Mouse (Mus musculus) erythroblast, adult 5-6 weeks (primary cell): ENCODE measurements around the gene Ttc9b. TPM values are rescaled to one million over a fixed set of nuclear protein-coding genes. Genes with fewer than 3 reads are reported as not detected.
"Not testable (repeated sequence)": the region's sequence is repeated elsewhere in the genome, so short reads cannot be mapped to it uniquely, and the experiment has no call there.

Source experiments
- ATAC-seq: replicated peaks from 2 replicates; pipeline ENCODE4 v1.8.0; 2016; ENCODE audit warnings: moderate number of reproducible peaks, mild to moderate bottlenecking, moderate TSS enrichment, inconsistent platforms; ENCODE audit not compliant: poor library complexity, low FRiP score, severe bottlenecking
- total RNA-seq, 2 experiments: library from RNA; stranded (forward) in 1 of 2; stranded (reverse) in 1 of 2; fragments of 150-400 nt in 1 of 2; fragments of 200-764, 138-1000 nt in 1 of 2; gene quantifications; 2 replicates each; pipeline versions ENCODE4 v1.2.3 to v1.2.4; 2015 to 2017; ENCODE audit warnings: low replicate concordance in 2 of 2

Gene Ttc9b
- total RNA-seq (2015; ENCODE audit: low replicate concordance): not detected in 2 replicates
- total RNA-seq (2017; ENCODE audit: low replicate concordance): not detected in 2 replicates

DNA sequence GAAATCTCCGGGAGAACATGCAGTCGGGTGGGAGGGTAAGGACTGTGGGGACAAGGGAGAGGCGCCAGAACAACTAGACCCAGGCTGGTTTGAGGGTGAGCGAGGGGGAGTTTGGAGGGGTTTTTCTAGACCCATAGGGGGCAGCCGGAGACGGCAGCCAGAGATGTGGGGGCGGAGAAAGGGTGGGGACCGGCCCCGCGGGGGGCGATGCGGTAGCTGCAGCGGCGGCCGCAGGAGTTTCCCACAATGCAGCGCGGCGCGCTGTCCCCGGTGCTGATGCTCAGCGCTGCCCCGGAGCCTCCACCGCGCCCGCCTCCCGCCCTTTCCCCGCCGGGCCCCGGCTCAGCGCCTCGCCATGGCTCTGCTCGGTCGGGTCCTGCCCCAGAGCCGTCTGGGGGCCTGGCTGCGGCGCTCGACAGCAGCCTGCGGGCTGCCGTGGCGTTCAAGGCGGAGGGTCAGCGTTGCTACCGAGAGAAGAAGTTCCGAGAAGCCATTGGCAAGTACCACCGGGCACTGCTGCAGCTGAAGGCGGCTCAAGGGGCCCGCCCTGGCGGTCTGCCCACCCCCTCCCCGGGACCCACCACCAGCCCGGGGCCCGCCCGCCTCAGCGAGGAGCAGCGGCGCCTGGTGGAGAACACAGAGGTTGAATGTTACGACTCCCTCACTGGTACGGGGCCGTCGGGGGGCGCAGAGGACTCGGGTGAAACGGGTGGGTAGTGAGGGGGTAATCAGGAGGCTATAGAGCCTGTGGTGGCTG lies at the start of gene Ttc9b:
Gene Ttc9b (plus strand): TSS at position 235 of the 757 bp plus-strand sequence.
- ATAC-seq: no peak

DNA sequence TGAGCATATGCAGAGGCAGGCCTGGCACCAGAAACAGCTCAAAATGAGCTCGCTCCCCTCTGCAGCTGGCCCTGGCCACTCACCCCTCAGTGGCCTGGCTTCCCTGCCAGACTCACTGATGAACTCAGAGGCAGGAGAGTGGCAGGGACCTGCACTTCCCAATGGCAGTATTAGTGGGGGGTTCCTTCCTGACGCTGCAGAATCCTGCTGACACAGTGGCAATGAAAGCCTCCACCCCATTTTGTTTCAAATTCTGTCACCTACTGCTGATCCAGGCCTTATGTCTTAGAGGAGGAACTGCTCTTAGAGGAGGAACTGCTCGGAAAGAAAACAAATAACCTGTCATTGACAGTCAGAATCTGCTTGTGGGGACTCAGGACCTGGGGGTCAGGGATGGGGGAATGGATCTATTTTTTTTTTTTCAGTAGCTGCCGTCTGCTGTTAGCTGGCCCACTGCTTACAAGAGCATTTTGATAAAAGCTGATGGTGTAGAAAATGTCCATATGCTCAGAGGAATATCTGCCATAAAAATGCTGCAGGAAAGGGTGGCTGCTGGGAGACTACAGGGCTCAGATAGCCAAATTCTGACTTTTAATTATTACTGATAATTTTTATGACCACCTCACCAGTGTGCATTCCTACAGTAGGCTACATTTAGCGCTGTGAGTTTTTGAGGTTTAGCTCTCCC lies 48.9 kb upstream of the Ttc9b start:
- ATAC-seq: no peak

DNA sequence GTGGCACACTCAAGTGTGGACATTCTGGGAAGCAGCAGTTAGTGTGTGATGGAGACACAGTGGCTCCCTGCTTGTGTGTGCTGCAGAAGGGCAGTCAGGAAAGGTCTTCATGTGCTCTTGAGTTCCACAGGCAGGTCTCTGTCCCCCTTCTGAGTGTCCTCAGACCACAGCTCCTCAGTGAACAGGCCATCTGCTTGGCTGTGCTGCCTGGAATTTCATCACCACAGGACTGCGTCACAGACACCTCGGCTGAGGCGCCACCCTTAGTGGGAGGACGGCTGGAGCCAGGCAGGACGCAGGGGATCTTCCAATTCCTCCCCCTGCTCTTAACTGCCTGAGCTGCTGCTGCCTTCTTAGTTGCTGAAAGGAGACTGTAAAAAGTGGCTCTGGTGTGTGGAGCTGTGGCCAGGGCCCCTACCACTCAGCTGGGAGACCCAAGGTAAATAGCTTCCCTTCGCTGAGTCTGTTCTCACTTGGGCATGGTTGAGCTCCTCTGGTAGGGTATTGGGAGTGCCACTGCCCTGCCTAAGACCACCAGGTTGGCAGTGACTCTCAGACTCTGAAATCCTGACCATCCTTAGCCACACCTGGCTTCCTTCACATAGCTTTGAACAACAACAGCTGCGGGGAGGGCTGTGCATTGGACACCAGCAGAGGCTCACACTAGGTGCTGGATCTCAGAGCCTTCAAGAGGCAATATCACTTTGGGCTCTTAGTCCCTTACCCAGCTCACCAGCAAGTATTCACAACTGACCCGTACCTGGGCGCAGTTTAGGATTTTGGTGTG lies 48.0 kb upstream of the Ttc9b start:
- no peak for ATAC-seq

DNA sequence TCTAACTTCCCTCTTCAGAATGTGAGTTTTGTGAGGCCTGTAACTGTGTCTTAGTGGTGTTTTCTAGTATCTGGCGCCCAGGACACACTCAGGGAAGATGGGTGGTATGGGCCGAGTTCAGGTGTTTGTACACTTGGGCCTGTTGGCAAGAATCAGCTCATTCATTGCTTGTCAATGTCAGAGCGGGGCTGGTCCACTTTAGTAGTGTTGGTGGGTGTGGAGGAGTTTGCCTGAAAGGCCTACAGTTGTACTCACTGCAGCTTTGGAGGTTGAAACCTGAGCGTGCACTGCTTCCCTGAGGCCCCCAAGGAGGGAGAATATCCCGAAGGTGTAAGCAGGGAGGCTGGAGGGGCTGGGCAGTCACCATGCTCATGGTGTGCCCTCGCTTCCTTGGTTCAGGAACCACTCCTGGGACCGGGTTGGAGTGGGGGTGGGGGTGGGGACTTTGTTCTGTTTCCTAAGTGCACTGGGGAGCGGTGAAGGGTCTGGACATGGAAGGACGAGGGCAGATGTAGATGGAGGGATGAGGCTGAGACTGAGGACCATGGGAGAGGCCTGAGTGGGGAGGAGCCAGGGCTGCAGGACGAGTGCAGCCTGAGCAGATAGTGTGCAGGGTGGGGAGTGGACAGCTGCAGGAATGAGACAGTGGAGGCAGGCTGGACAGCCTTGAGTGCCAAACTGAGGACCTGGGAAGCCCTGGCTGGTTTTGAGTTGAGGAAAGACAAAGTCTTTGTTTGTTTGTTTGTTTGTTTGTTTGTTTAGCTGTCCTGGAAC lies 47.0 kb upstream of the Ttc9b start:
- ATAC-seq: no peak; the same call in 1 of the 2 replicates

DNA sequence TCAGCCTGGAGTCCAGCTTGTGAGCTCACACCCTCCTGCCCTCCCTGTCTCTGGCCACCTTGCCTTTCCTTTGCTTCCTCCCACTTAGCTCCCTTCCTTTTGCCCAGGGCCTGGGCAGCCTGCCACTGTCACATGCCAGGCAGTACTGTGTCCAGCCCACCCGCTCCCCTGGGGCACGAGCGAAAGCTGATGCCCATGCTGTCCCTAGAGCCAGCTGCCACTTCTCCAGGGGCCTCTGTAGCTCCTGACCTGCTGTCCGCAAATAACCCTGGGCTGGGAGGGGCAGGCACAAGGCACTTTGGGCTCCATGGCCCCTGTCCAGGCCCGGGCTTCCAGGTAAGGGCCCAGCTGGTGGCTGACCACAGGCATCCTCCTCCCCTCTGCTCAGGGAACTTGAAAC lies 46.1 kb upstream of the Ttc9b start:
- no peak for ATAC-seq

DNA sequence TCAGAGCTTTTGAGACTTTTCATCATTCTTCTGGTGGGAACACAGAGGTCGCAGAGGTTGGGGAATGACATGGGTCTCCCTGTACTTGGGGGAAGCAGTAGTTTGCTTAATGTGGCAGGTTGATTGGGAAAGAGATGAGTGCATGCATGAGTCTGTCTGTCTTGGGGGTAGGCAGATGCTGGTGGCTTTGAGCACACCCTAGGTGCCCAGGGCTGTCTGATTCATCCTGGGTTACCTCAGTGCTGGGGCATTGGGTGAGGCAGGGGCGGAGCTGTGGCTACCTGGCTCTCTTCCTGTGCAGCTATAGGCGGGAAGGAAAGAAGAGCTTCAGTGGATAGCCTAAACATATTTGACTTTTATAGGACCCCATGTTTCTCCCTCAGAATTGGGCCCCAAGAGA lies 45.6 kb upstream of the Ttc9b start:
- no peak for ATAC-seq

DNA sequence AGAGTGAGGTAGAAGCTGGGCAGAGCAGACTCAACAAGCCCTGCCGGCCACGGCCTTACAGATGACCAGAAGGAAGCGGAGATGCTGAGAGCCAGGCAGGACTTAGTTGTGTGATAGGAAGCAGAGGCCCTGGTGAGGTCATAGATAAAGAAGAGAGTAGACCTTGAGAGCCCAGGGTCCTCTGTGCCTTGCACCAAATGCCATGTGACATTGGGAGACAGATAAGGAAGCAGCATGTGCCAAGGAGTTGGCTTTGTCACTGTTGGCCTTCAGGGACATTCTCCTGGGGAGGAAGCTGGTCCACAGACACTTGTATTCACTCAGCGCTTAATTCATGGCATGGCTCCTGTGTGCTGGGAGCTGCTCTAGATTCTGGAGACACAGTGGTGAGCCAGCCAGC lies 44.4 kb upstream of the Ttc9b start:
- no peak for ATAC-seq

DNA sequence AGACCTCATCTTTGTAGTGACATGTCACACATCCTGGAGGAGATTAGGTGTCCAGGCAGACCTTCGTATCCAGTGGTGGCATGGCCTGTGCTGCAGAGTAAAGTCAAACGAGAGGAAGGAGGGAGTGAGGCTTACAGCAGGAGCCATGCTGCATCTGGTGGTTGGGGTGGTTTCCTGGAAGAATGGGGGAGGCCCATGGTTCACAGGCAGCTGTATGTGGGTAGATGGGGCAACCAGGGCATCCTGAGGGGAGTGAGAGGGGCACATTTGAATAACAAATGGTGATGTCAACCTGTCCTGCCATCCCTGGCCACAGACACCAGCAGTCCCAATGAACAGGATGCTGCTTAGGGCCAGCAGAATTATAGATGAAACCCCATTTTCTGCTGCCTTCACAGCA lies 44.0 kb upstream of the Ttc9b start:
- ATAC-seq: no peak

DNA sequence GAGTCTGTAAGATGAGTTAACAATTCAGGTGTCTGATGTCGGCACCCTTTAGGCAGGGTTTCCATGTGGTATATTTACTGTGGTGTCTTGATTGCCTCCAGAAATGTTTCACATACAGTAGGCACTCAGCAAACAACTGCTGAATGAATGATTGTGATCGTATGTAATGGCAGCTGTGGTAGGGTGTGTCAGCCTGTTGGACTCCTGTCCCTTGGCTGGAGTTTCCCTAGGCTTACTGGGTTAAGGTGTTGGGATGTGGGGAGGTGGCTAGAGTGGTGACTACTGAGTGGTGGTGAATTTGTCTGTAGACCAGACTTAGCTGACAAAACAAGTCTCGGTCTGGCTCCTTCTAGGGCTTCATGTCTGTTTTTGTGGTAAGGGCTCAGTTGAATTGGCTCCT lies 43.3 kb upstream of the Ttc9b start:
- ATAC-seq: no peak

DNA sequence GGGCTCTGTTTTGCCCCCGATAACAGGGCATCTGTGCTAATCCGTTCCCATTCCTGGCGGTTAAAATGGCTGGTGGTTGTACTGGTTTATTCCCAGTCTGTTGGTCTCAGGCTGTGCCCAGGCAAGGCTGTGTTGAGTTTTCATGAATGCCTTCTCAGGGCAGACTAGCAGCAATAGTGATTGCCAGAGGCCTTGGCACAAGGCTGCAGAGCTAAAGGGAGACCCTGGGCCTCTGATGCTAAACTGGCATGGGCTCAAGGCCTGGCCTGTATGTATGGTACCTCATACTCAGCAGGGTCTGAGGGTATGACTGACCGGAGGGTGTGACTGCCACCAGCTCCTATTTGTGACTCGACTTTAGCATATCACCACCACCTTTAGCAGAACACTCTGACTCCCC lies 42.8 kb upstream of the Ttc9b start:
- no peak for ATAC-seq

DNA sequence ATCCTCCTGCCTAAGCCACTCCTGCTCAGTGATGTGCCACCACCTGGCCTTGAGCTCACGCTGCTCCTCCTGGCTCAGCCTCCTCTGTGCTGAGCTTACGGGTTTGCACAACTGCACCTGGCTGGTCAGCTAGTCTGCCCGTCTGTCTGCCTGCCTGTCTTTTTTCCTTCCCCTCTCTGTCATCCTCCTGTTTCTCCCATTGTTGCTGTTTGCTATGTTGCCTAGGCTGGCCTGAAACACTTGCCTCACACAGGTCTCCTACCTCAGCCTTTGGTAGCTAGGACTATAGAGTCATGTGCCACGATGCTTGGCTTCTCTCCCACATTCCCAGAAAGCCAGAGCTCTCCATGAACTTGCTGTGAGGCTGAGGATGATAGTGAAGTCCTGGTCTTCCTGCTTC lies 40.8 kb upstream of the Ttc9b start:
- ATAC-seq: no peak

DNA sequence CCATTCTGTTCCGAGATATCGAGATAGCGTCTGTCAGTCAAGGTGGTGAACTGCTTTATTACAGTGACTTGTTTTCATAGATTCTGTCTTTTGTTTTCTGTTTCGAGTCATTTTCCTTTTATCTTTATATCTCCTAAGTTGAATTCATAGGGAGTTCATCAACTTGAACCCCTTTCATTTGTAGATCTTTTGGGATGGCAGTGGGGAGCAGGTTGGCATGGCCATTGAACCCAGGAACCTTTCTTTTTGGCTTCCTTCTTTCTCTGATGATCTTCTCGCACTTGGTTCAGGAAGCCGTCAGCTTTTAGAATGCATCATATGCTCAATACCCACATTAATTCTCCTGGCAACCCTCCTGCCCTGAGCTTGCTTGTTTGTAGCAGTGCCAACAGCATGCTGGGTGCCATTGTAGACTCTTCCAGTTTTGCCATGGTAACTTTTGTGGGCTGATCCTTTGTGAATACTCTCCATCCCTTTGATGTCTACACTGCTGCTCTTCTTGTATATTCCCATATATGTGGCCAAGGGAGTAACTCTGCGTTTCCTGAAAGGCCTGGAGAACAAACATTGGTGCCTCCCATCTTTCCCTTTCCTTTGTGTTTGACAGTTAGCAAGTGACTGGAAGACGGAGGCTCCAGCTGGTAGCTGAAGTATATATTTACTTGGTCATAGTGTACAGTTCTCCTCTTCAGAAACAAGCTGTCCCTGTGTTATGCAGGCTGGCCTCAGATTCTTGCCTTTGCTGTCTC lies 39.8 kb upstream of the Ttc9b start:
- ATAC-seq: no peak

DNA sequence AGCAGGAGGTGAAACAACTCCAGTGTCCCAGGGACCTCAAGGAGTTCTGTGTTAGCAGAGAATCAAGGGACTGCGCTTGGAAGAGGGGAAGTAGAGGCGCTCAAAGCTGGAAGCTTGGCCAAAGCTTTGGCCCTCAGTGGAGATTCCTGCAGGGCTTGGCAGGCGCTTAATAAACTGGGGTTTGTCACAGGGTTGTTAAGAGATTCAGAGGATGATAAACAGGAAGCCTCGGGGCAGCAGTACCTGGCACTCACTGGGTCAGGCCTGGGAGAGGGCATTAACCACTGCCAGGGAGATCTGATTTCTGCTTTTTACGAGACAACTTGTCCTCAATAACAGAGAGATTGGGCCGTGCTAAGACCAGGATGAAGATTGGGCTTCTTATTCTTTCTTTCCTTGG lies 32.7 kb upstream of the Ttc9b start:
- ATAC-seq: no peak

DNA sequence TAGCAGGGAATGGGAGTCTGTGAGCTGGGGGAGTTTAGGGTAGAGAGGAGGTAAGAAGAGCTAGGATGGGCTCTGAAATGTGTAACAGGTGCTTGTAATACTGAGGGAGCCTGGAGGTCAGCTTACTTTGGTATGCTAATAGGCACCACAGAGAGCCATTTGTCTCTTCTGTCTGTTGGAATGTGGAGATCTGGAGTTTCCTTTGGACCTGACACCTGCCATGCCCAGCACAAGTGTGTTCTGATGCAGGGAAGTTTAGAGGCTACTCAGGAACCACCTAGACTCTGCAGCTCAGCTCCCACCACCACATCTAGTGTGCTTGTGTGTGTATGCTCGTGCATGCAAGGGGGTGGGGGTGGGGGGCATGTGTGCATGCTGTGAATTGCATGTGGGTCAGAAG lies 31.5 kb upstream of the Ttc9b start:
- no peak for ATAC-seq

DNA sequence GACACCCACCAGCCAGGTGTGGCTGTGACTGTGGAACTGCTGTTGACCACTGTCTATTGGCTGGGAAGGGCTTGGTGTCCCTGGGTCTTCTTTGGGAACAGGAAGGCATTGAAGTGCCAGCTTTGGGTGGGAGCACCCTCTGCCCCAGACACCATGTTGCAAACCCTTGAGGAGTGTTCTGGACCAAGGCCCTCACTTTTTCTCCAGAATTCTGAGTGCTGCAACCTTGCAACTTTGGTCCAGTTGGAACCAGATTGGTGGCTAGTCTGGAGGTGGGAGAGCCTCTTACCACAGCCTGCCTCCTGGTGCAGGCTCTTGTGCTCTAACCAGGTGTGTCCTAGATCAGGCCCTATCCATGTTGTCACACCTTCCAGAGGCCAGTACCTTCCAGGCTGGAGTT lies 28.7 kb upstream of the Ttc9b start:
- no peak for ATAC-seq

DNA sequence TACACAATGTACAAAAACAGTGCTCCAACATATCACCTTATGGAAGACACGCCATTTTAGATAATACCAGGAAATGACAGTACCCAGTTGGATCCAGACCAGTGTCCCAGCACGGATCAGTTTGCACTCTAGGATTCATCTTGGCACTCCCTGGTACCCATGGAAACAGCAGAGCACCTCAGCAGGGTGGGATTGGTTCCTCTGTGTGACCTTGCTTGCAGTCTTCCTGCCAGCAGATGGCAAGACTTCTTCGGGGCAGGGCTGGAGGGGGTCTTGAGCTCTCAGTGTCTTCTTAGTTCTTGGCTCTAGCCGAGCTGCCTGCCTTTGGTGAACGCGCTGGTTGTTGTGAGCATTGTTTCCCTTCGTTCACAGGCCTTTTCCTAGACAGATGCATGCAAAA lies 26.0 kb upstream of the Ttc9b start:
- no peak for ATAC-seq

DNA sequence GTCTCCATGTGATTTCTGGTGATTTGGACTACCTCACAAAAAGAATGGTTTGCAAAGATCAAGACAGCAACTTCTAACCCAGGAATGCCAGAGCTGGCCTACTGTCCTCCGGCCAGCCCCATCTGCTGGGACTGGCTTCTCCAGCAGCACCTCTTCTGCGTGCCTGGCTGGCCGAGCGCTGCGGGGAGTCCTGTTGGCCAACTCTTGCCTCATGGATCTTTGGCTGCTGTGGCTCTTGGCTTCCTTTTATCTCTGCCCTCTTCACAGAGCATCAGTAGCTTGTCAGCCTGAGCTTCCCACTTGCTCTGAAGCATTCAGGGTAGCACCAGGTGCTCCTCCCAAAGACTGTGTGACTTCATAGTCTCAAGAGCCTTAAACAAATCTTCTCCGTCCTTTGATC lies 25.5 kb upstream of the Ttc9b start:
- ATAC-seq: no peak

DNA sequence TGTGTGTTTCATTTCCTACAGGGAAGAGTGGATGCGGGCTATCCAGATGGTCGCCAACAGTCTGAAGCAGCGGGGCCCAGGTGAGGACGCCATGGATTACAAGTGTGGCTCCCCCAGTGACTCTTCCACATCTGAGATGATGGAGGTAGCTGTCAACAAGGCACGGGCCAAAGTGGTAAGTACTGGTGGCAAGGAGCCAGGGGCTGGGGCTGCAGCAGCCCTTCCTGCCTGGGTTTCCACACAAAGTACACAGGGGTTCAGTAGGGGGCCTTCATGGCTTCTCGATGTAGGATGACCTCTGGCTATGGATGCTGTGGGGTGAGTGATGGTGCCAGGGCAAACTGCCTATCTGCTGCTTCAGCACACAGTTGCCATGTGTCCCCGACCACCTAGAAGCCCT lies 24.9 kb upstream of the Ttc9b start:
- not testable (repeated sequence) for ATAC-seq

DNA sequence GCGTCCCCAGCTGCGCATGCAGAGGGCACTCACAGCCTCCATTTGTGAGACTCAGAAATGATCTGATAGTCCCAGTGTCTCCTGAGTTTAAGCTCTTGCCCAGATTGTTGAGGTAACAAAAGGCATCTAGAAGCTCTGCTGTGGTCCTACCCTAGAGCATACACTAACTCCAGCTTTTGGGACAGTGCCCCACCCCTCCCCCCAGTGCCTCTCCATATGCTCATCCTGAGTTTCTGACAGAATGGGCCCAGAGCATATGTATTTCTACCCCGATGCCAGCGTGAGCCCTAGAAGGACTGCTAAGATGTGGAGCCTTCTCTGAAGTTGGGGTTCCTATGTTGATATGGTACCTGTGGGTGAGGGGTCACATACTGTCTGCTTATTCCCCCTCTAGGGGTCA lies 22.3 kb upstream of the Ttc9b start:
- no peak for ATAC-seq
